Mouse (Mus musculus) intestine, embryonic 15.5 days (tissue): Measurements from ENCODE around the gene Agrn. TPM values are rescaled to one million over a fixed set of nuclear protein-coding genes. Genes with fewer than 3 reads are reported as not detected.

Experiments used
- ATAC-seq: fragments of 200-750 bp; cut with Nextera tagmentation; 2 replicates; pipeline ENCODE4 v1.8.0; 2017; ENCODE audit warnings: moderate TSS enrichment, moderate library complexity
- H3K27ac ChIP-seq: fragments of 300-500 bp; sonication (generic); 2 replicates; pipeline ENCODE4 v1.5.1; 2015; ENCODE audit warnings: mild to moderate bottlenecking, inconsistent platforms
- H3K27me3 ChIP-seq: fragments of 300-500 bp; sonication (generic); replicated peaks from 2 replicates; pipeline ENCODE4 v1.6.1; 2015; ENCODE audit warnings: inconsistent platforms
- H3K36me3 ChIP-seq: fragments of 300-500 bp; sonication (generic); 2 replicates; pipeline ENCODE4 v1.6.1; 2015; ENCODE audit warnings: inconsistent platforms
- H3K4me1 ChIP-seq: fragments of 300-500 bp; sonication (generic); replicated peaks from 2 replicates; pipeline ENCODE4 v1.6.1; 2015; ENCODE audit warnings: inconsistent platforms
- H3K4me2 ChIP-seq: fragments of 300-500 bp; sonication (generic); replicated peaks from 2 replicates; pipeline ENCODE4 v1.6.1; 2015; ENCODE audit warnings: mild to moderate bottlenecking, inconsistent platforms
- H3K4me3 ChIP-seq: fragments of 300-500 bp; sonication (generic); replicated peaks from 2 replicates; pipeline ENCODE4 v1.5.1; 2015; ENCODE audit warnings: inconsistent platforms
- H3K9ac ChIP-seq: fragments of 300-500 bp; sonication (generic); 2 replicates; pipeline ENCODE4 v1.6.1; 2015; ENCODE audit warnings: inconsistent platforms
- H3K9me3 ChIP-seq: fragments of 300-500 bp; sonication (generic); 2 replicates; pipeline ENCODE4 v1.6.1; 2016; ENCODE audit warnings: inconsistent platforms
- WGBS: fragments of 180-500 bp; shearing (Covaris S2); methylation state at CpG from one replicate; pipeline ENCODE4 v1.1.7; 2015; 5-methylcytosine and 5-hydroxymethylcytosine counted together
- polyA plus RNA-seq: library from polyadenylated mRNA; unstranded; fragments of >200 nt; fragmentation: Nextera tagmentation; extraction: Ambion mirVana; gene quantifications from 2 replicates; pipeline ENCODE4 v1.2.1, GENCODE M21; 2015

Agrn gene
- 52.1 and 56.5 TPM in 2 replicates for polyA plus RNA-seq

DNA sequence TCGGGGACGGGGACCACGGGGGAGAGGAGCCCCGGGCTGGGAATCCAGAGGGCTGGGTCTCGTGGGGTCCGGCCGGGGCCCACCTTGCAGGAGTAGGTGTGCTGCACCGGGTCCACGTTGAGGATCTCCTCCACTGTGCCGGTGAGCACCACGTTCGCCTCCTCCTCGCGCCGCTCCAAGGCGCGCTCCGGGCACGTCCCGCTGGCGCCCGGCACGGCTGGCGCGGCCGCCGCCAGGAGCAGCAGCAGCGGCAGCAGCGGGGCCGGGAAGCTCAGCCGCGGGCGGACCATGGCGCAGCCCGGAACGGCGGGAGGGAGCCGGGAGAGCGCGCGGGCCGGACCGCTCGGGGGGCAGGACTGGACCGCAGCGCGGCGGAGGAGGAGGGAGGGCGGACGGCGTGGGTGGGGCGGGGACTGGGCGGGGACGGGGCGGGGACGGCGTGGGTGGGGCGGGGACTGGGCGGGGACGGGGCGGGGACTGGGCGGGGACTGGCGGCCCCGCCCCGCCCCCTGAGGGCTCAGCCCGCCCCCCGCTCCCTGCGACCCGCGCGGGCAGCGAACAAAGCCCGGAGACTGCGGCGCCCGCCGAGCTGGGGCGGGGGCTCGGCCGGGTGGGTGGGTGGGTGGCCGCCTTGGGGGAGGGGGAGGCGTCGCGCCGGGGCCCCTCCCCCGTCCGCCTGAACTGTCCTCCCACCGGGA is at the start of gene Agrn:
Agrn (minus strand) TSS at position 358 of the 698 bp plus-strand sequence.
- Histone ChIP-seq H3K27me3 (peaks cover 1% of the 10 kb centered on the region; the same call in 1 of the 2 replicates), H3K36me3 (0 out of 2 replicates have a peak, but pooled peaks cover 2% of the 10 kb centered on the region), H3K27ac (peak within 1 kb of the TSS; percentile 96), H3K9me3 (no peaks in the 10 kb centered on the region), H3K4me2 (peak within 1 kb of the TSS; percentile 91), H3K4me3 (peak within 1 kb of the TSS; percentile 93), H3K9ac (peak within 1 kb of the TSS; percentile 89), H3K4me1 (peaks cover 41% of the 10 kb centered on the region)
- ATAC-seq: peak; percentile 87
- WGBS: 1% methylated on average over 39 of the region's 88 CpGs

DNA sequence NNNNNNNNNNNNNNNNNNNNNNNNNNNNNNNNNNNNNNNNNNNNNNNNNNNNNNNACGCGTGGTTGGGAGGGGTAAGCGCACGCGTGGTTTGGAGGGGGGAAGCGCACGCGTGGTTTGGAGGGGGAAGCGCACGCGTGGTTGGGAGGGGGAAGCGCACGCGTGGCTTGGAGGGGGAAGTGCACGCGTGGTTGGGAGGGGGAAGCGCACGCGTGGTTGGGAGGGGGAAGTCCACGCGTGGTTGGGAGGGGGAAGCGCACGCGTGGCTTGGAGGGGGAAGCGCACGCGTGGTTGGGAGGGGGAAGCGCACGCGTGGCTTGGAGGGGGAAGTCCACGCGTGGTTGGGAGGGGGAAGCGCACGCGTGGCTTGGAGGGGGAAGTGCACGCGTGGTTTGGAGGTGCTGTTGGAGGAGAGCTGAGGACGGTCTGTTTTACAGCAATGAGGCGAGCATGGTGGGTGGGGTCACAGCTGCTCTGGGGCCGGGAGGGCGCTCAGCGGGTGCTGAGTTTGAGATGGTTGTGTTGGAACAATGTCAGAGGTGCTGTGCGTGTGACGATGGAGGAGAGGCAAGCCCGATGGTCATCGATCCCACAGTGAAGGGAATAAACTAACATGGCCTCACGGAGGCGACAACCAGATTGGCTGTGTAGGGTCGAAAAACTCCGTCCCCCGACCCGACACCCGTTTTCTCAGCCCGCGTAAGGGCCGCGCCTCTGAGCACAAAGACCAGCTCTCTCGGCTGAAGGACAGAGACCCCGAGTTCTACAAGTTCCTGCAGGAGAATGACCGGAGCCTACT is 39.6 kb upstream of the Agrn start:
- no peak for ATAC-seq

DNA sequence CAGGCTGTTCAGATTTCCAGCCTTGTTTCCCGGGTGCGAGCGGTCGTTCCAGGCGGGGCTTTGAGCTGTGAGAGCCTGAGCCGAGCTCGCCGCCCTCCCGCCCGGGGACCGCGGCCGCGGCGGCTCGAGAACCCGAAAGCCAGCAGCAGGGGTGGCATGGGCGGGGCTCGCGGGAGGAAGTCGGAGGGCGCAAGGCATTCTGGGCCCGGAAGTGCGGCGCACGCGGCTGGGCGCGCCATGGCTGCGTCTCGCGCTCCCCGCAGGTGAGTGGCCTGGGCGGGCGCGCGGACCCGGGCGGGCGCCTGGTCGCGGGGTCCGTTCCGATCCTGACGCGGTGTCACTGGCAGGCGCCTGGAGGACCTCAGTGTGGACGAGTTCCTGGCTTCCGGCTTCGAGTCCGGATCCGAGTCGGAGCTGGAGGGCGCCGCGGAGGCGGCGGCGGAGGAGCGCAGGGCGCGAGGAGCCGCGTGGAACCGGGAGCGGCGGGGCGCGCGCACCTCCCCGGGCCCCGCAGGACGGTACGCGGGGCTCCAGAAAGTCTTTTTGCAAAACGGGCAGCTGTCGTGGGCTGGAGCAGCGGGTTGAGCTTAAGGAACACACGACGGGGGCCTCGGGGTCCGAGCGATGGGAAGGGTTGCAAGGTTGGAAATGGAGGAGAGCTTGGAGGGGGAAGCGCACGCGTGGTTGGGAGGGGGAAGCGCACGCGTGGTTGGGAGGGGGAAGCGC is 38.7 kb upstream of the Agrn start, which contains the start of gene Noc2l:
Noc2l (plus strand) TSS at position 203 of the 726 bp plus-strand sequence.
- H3K27me3 ChIP-seq: no peaks in the 10 kb centered on the region
- peaks cover 39% of the 10 kb centered on the region for H3K36me3 ChIP-seq
- ATAC-seq: peak; percentile 94
- peak within 1 kb of the TSS; percentile 98 for H3K27ac ChIP-seq
- WGBS: under 1% methylated on average over 89 of the region's 90 CpGs
- H3K9me3 ChIP-seq: no peaks in the 10 kb centered on the region
- peak within 1 kb of the TSS; percentile 97 for H3K4me3 ChIP-seq
- peaks cover 18% of the 10 kb centered on the region for H3K4me1 ChIP-seq
- H3K4me2 ChIP-seq: peak within 1 kb of the TSS; percentile 93
- peak within 1 kb of the TSS; percentile 82 for H3K9ac ChIP-seq

More for the DNA sequence above, 39.6 kb upstream of the Agrn start:
- Histone ChIP-seq H3K9ac (peak overlapping the region; percentile 82), H3K27ac (0 out of 2 replicates have a peak overlapping the region, but pooled peaks have one; percentile 40), H3K4me2 (peak overlapping the region; percentile 93), H3K4me3 (peak overlapping the region; percentile 97), H3K36me3 (peaks cover 34% of the 10 kb centered on the region), H3K4me1 (peaks cover 18% of the 10 kb centered on the region), H3K27me3 (no peaks in the 10 kb centered on the region), H3K9me3 (no peaks in the 10 kb centered on the region)
- WGBS: 23% methylated on average over 58 of the region's 60 CpGs

DNA sequence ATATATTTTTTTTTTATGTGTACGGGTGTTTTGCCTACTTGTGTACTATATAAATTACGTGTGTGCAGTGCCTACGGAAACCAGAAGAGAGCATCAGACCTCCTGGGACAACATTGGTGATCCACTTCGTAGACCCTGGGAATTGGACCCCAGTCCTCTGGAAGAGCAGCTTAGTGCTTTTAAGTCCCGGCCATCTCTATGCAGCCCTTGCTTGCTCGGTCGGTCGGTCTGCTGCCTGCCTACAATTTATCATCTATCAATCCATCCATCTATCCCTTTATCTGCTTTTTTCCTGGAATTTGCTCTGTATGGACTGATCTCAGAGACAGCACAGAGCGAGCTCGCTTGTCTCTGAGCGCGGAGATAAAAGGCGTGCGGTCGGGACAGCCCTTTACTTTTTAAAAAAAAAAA is 38.1 kb upstream of the Agrn start:
- peak; percentile 39 for ATAC-seq
- Histone ChIP-seq H3K36me3 (peaks cover 40% of the 10 kb centered on the region), H3K9ac (peak overlapping the region; percentile 82), H3K9me3 (no peaks in the 10 kb centered on the region), H3K4me3 (peak overlapping the region; percentile 97), H3K27ac (peak overlapping the region; percentile 98), H3K4me2 (peak overlapping the region; percentile 93), H3K4me1 (peaks cover 18% of the 10 kb centered on the region), H3K27me3 (no peaks in the 10 kb centered on the region)
- WGBS: under 1% methylated on average over 15 of the region's 15 CpGs

DNA sequence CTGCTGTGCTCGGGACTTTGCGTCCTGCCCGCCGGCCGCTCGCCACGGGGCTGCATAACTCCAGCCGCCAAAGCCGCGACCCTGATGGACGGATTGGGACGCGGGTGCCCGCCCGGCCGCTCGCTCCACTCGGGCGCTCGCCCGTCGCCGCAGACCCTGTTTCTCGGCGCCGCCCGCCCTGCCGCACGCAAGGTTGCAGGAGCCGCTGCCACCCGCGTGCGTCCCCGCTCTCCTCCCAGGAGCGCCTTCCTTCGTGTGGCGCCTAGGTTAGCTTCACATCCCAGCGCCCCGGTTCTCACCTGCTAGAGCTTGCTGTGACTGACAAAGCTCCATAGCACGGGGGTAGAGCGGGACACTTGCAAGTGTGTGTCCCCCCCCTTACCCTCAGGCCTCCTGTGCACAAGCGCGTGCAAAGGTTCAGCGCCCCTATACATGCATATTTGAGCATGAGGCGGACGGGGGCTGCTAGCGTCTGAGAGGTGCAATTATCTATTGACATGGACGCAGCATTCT is 37.5 kb upstream of the Agrn start, which contains the start of gene Plekhn1:
Plekhn1 (minus strand) TSS at position 157 of the 513 bp plus-strand sequence.
- Histone ChIP-seq H3K9me3 (no peaks in the 10 kb centered on the region), H3K4me2 (peak within 1 kb of the TSS; percentile 93), H3K36me3 (peaks cover 41% of the 10 kb centered on the region), H3K27ac (peak within 1 kb of the TSS; percentile 98), H3K9ac (peak within 1 kb of the TSS; percentile 82), H3K4me3 (peak within 1 kb of the TSS; percentile 97), H3K4me1 (peaks cover 18% of the 10 kb centered on the region), H3K27me3 (no peaks in the 10 kb centered on the region)
- WGBS: 0% methylated on average over 41 of the region's 48 CpGs
- peak; percentile 43 for ATAC-seq

DNA sequence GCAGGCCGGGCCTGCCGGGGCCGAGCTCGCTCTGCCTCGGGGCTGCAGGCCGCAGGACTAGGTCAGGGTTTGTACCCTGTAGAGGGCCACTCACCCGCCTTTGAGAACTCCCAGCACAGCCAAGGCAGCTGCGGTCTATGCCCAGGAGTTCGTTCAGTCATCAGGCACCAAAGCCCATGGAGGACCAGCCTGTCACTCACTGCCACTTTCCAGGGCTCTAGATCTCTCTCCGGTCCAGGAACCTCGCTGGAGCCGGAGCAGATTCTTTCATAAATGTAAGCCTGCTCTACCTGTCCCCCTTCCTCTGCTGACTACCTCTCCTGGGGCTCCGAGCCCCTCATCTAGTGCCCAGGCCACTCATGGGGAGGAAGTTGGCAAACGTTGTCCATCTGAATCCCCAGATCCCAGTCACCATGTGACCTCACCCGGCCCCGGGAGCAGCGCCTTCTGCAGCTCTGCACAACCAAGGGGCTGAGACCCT is 36.8 kb upstream of the Agrn start:
- H3K4me3 ChIP-seq: peak overlapping the region; percentile 61
- H3K4me1 ChIP-seq: peaks cover 18% of the 10 kb centered on the region
- peak; percentile 7; the same call in 1 of the 2 replicates for ATAC-seq
- no peaks in the 10 kb centered on the region for H3K27me3 ChIP-seq
- H3K36me3 ChIP-seq: peaks cover 40% of the 10 kb centered on the region
- peak overlapping the region; percentile 10; the same call in 1 of the 2 replicates for H3K27ac ChIP-seq
- WGBS: 4% methylated on average over 17 of the region's 17 CpGs
- H3K4me2 ChIP-seq: peak overlapping the region; percentile 93
- no peaks in the 10 kb centered on the region for H3K9me3 ChIP-seq
- H3K9ac ChIP-seq: peak overlapping the region; percentile 72

DNA sequence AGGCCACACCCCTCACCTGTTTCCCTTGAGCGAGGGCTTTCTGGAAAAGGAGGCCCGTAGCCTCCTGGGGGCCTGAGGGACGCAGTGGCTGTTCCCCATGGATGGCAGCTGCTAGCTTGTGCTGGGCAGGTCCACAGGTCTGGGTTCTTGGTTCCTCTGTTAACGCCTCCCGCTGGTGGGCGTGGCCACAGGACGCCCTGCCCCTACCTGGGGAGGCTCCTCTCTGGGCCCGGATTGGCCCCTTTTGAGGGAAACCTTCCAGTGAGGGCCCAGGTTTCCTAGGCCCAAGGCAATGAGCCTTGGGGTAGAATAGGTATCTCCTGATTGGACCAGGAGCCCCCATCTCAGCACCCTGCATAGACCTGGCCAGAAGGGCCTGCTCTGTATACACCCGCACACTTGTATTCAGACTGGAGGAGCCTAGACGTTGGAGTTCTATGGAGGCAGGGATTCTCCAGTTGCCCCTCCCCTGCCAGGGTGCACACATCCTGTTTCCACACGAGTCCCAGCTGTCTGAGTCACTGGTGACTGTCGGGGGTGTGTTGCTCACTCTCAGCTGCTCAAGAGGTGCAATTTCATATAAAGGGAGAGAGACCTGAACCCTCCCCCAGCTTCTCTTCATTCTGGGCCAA is 31.2 kb upstream of the Agrn start:
- H3K27ac ChIP-seq: no peak overlapping the region
- peaks cover 31% of the 10 kb centered on the region for H3K36me3 ChIP-seq
- peak; percentile 83 for ATAC-seq
- peak overlapping the region; percentile 13; the same call in 1 of the 2 replicates for H3K9ac ChIP-seq
- no peaks in the 10 kb centered on the region for H3K9me3 ChIP-seq
- H3K4me2 ChIP-seq: peak overlapping the region; percentile 50
- H3K4me3 ChIP-seq: peak overlapping the region; percentile 20; the same call in 1 of the 2 replicates
- H3K4me1 ChIP-seq: peaks cover 18% of the 10 kb centered on the region
- no peaks in the 10 kb centered on the region for H3K27me3 ChIP-seq
- WGBS: 19% methylated on average over 12 of the region's 12 CpGs

DNA sequence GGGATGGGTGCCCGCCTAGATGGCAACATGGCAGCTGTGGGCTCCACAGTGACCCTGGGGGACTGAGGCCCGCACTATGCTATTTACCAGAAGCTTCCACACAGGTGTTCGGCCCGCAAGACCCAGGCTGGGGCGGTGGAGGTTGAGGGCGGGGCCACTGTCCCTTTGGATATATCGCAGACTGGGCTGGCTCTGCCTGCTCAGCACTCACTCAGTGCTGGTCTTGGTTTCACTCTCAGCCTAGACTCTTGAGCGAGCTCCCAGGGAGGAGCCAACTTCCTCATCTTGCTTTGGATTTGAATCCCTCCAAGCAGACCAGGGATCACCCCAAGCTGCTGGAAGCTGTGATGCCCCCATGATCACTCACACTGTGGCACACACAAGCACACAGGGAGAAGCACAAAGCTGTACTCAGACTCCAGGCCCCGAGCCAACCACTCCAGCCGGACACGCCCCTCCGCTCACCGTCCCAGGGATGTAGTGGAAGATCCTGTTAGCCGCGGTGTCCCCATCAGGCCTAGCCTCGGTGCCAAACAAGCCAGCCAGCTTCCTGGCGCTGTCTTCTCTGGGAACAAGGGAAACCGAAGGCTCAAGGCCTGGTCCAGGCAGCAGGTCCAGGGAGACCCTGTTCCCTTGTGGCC is 30.6 kb upstream of the Agrn start:
- H3K4me2 ChIP-seq: peak overlapping the region; percentile 50
- peaks cover 15% of the 10 kb centered on the region for H3K4me1 ChIP-seq
- peaks cover 31% of the 10 kb centered on the region for H3K36me3 ChIP-seq
- ATAC-seq: peak; percentile 48
- WGBS: 31% methylated on average over 18 of the region's 18 CpGs
- peak overlapping the region; percentile 20; the same call in 1 of the 2 replicates for H3K4me3 ChIP-seq
- peak overlapping the region; percentile 13; the same call in 1 of the 2 replicates for H3K9ac ChIP-seq
- no peak overlapping the region for H3K27ac ChIP-seq
- H3K9me3 ChIP-seq: no peaks in the 10 kb centered on the region
- no peaks in the 10 kb centered on the region for H3K27me3 ChIP-seq

DNA sequence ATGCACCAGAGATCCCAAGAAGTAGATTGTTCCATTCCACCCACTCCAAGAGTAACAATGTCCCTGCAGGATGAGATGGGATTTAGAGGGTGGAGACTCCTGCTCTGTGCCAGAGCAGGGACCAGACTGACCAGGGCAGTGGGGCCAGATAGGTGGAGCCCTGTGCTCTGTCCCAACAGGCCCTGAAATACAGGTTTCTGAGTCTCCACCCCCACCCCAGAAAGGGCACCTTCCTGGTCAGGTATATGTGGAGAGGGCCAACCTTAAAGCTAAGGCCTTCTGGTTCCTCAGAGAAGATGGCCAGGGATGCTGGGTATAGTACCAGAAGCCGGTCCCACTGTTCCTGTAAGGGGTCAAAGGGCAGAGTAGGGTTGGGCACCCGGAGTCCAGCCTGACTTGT is 27.0 kb upstream of the Agrn start:
- H3K4me1 ChIP-seq: peaks cover 15% of the 10 kb centered on the region
- WGBS: 79% methylated on average over 2 of the region's 2 CpGs
- H3K36me3 ChIP-seq: 0 out of 2 replicates have a peak, but pooled peaks cover 4% of the 10 kb centered on the region
- no peak for ATAC-seq
- H3K4me2 ChIP-seq: no peak overlapping the region
- no peak overlapping the region for H3K27ac ChIP-seq
- H3K9me3 ChIP-seq: no peaks in the 10 kb centered on the region
- no peak overlapping the region for H3K4me3 ChIP-seq
- no peaks in the 10 kb centered on the region for H3K27me3 ChIP-seq
- no peak overlapping the region for H3K9ac ChIP-seq

DNA sequence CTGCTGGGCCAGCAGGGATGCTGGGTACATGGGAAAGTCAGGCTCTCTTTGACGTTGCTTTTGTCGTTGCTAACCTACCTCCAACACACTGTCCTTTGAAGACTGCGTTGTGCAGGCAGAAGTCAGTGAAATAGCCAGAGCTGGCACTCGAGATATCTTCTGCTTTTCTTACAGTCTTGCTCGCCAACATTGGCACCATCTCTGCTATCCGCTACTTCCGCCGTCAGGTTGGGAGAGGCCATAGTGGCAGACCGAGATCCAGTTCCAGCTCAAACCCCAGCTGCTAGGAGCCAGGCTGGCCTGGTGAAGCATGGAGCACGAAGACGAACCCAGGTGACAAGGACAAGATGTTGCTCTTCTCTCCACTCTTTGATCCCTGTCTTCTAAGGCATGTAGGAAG is 22.6 kb upstream of the Agrn start:
- no peak overlapping the region for H3K4me2 ChIP-seq
- no peak overlapping the region for H3K4me3 ChIP-seq
- H3K27ac ChIP-seq: no peak overlapping the region
- no peak overlapping the region for H3K9ac ChIP-seq
- WGBS: 87% methylated on average over 11 of the region's 11 CpGs
- H3K36me3 ChIP-seq: no peaks in the 10 kb centered on the region
- H3K9me3 ChIP-seq: no peaks in the 10 kb centered on the region
- ATAC-seq: no peak
- H3K4me1 ChIP-seq: no peaks in the 10 kb centered on the region
- H3K27me3 ChIP-seq: no peaks in the 10 kb centered on the region

DNA sequence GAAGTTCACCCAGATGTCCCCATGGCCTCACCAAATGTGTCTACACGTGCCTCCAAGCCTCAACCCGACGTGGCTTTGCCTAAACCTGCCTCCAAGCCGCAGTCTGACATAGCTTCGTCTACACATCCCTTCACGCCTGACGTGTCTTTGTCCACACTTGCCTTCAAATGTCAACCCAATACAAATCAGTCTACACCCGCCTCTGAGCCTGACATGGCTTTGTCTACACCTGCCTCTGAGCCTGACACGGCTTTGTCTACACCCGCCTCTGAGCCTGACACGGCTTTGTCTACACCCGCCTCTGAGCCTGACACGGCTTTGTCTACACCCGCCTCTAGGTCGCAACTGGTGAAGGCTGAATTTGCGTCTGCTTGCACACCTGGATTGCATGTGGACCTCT is 20.6 kb upstream of the Agrn start:
- Histone ChIP-seq H3K27ac (no peak overlapping the region), H3K27me3 (no peaks in the 10 kb centered on the region), H3K4me3 (no peak overlapping the region), H3K4me1 (no peaks in the 10 kb centered on the region), H3K9me3 (no peaks in the 10 kb centered on the region), H3K9ac (no peak overlapping the region), H3K36me3 (no peaks in the 10 kb centered on the region), H3K4me2 (no peak overlapping the region)
- ATAC-seq: no peak
- WGBS: 84% methylated on average over 16 of the region's 16 CpGs
